Mouse (Mus musculus) urinary bladder, postnatal 25 days (tissue): ENCODE measurements around the gene Ccnt1.

ENCODE experiments used
- DNase-seq: peaks from one replicate; pipeline ENCODE4 v3.0.0; 2022; ENCODE audit warnings: low spot score

Ccnt1 gene

DNA sequence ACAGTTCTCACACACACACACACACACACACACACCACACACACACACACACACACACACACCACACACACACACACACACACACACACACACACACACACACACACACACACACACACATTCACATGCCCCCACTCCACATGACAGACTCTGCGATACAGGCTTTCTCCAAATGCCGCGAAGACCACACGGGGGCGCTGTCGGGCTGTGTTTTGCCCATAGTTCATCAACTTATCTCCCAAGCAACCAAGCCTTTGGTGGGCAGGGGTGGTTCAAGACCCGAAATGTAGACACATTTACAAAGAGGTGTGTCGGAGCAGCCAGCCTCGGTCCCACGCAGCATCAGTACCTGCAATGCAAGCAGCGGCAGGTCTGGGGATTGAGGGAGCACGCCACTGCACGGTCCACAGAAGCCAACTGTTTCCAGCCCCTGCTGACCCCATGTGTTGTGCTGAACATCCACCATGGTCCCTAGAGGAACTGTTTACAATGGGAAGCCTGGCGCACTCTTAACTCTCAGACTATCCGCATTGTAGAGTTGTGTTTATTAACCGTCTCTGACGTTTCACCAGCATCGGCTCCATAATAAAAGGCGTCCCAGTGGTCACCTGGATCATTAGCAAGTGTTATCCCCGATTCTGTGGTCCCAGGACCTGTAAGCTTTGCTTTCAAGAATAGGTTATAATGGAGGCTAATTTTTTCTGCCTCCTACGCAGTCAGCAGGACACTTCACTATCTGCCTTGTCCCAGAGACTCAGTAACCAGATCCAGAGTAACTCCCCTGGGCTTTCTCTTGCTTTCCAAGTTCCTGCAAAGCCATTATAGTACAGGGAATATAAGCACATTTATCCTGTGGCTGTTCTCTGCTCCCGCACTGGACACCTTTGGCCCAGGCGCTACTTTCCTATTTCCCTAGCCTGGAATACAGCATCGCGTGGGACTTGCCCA, 60.0 kb downstream of the Ccnt1 start:
- peak; percentile 73 for DNase-seq

DNA sequence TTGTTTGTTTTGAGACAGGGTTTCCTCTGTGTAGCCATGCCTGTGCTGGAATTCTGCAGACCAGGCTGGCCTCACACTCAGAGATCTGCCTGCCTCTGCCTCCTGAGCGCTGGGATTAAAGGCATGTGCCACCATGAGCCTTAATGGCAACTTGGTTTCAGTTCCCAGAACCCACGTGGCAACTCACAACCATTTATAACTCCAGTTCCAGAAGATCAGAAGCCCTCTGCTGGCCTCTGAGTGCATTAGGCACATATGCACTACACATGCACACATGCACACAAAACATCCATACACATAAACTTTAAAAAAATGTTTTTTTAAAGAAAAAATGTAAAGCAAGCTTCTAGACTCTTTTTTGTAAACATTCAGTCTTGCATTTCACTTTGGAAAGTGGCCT, 61.3 kb downstream of the Ccnt1 start:
- no peak for DNase-seq

DNA sequence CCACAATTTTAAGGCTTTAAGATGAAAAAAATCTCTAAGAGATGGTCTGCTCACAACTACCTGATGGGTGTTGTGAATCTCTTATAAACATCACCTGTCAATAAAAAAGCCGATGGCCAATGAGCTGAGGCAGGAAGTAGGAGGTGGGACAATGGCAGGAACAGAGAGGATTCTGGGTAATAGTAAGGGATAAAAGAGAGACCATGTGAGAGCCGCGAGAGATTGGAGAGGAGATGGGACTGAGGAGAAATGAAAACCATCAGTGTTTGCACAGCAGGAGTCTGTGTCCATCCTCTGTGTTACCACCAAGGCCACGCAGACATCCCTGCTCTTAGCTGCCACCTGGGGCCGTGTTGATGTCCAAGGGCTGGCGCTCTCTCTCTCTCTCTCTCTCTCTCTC, 63.4 kb downstream of the Ccnt1 start:
- DNase-seq = no peak

DNA sequence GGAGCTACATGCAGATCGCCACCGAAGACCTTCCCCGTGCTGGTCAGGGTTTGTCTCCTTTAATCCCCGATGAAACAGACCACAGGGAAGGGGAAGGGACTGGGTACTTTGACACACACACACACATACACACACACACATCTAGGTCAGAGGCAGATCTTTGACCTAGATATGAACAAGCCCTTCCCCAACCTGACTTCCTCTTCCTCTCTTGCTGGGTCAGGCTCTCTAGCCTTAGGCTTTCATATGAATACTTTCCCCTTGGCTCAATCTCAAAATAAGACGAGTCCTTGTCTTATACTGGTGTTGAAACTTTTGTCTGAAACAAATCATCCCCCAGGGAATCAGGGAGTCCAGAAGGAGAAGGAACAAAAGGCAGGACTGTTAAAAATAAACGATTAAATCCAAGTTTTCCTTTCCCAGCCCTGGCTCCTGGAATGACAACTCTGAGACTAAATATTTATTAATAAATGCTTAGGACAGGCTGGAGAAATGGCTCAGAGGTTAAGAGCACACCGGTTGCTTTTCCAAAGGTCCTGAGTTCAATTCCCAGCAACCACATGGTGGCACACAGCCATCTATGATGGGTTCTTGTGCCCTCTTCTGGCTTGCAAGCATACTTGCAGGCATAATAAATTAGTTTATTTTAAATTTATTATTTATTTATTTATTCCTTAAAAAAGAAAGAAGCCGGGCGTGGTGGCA, 64.3 kb downstream of the Ccnt1 start:
- no peak for DNase-seq

DNA sequence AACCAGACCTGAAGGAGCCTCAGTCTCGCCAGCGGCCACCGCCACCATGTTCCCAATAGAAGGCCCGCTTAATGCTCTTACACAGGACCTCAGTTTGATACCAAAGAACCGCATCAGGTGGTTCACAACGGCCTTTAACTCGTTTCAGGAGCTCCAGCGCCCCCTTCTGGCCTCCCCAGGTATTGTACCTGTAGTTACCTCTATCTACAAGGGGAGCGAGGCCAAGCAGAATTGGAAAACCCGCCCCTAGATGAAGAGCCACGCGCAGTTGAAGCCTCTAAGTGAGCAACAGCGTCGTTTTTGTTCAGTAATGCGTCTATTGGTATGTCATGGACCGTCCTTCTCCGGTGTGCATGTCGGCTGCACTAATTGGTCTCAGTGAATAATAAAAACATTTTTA, 66.2 kb downstream of the Ccnt1 start:
- peak; percentile 64 for DNase-seq

DNA sequence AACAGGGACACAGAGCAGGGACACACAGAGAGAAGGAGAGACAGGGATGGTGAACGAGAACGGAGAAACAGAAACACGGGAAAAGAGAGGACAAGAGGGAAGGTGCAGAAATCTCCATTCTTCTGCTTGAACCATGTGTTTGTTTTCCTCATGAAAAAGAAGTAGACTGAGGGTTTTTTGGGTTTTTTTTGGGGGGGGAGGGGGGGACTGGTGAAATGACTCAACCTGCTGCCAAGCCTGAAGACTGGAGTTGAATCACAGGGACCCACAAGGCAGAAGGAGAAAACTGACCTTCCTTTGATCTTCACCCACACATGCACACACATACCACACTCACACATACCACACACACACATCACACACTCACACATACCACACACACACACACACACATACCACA, 67.4 kb downstream of the Ccnt1 start:
- no peak for DNase-seq

DNA sequence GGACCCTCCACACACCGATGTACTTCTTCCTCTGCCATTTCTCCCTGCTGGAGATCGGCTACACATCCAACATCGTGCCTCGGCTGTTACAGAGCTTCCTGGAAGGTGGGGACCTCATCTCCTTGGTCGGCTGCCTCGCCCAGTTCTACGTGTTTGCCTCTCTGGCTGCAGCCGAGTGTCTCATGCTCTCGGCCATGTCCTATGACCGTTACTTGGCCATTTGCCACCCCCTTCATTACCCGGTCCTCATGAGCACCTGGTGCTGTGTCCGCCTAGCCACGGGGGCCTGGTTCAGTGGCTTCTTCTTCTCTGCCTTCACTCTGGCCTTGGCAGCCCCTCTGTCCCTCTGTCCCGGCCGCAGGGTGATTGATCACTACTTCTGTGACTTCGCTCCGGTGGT, 73.1 kb downstream of the Ccnt1 start:
- DNase-seq = no peak

DNA sequence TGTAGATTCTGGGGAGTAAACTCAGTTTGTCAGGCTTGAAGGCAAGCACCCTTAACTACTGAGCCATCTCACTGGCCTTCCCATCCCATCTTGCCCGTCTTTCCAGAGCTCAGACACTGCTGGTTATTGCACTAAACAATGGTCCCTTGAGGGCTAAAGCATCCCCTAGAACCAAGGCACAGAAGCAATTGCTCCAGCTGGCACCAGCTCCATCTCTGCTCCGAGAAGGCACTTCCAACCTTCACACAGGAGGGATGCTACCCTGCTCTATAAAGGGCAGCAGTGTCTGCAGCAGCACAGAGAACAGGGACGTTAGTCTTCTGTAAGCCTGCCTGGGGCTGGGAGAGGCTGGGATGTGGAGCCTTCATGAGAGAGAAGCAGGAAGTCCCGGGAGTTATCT, 78.6 kb downstream of the Ccnt1 start, which contains the start of gene Olfr279:
Gene Olfr279, plus strand, starts transcription at position 301 of the 400 bp plus-strand sequence.
- DNase-seq = no peak

DNA sequence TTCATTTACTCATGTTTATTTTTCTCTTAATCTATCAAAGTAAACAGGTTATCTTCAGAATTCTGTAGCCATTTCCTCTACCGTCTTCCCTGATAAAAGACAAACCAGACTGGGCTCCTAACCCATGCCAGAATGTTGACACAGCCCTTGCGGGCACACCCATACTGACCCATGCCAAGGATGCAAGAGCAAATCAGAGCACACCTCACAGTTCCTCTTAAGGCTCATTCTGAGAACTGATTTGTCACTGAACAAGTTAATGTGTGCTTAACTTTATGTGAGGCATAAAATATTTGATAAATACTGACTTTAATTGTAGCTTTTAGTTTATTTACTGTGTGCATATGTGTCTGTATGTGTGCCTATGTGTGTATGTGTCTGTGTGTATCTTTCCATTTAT, 79.4 kb downstream of the Ccnt1 start:
- no peak for DNase-seq
